Mouse (Mus musculus): ENCODE data around the gene Rnf185.

- TF ChIP-seq POLR2A (IDR thresholded peaks at IDR 0.05; ENCODE audit: low read depth, low read length) (peak; percentile 92), CTCF (IDR thresholded peaks at IDR 0.05; ENCODE audit: borderline replicate concordance, insufficient read depth, low read length) (no peak)
These were observed at the start of gene Rnf185 for GRCm38 (mm10) chr11:3452167-3452639.

Measured in embryonic fibroblast, embryonic 13.5 days (primary cell).